Mouse (Mus musculus): ENCODE measurements around the gene Stx6.

DNA sequence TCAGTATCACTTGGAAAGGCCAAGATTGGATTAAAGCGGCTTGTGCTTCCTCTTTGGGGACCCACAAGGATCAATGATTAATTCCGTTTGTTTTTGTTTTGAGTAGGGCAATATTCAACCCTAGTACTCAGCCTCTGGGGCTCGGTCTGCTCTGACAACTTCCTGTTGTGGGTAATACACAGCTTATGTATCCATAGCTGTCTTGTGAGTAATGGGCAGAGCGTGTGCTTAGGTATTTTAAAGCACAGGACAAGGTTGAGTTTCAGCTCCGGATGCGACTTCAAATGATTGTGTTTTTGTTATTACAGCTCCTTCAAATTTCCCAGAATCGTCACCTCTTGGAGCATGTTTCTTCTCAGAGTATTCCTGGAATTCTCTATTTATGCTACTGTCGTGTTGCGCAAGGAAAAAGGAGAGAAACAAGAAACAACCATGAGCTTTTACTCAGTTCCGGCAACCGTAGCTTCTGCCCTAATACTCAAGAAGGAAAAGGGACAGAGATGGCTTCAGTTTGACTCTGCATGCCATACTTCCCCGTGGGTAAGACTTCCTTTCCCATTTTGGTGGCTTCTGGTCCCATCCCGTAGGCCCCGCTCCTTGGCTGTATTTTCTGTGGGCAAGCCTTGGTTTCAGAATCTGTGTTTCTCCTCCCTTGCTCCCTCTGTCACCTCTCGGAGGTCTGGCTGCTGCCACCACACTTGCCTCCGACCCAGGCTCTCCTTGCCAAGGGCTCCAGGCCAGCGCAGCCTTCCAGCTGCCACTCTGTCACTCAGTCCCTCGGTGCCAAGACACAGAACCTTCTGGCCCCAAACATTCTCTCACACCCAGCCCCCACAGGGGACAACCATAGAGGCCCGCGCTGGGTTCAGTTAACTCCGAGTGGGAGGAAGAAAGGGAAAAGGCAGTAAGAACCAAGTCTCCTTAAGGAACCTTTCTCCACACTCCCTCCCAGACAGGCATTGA, 36.3 kb upstream of the Stx6 start:
- TF ChIP-seq POLR2A (IDR thresholded peaks at IDR 0.05; ENCODE audit: low read depth, low read length): no peak
- no peak for TF ChIP-seq CTCF (conservative IDR thresholded peaks at IDR 0.05; ENCODE audit: insufficient read depth, insufficient read length, low read depth, low read length)
